Mouse (Mus musculus) erythroid progenitor cell, adult 5-6 weeks (primary cell): ENCODE results near the gene Gm10337. TPM values are rescaled to one million over a fixed set of nuclear protein-coding genes. Genes with fewer than 3 reads are reported as not detected.

Experiments
- ATAC-seq: replicated peaks from 2 replicates; pipeline ENCODE4 v1.8.0; 2016; ENCODE audit warnings: moderate number of reproducible peaks, mild to moderate bottlenecking, moderate TSS enrichment, inconsistent platforms; ENCODE audit not compliant: poor library complexity, low FRiP score, severe bottlenecking
- total RNA-seq, 2 experiments: library from RNA; stranded (forward) in 1 of 2; stranded (reverse) in 1 of 2; fragments of 150-400 nt in 1 of 2; fragments of 186-747, 209-891 nt in 1 of 2; gene quantifications; 2 replicates each; pipeline versions ENCODE4 v1.2.3 to v1.2.4; 2015 to 2017; ENCODE audit warnings: low replicate concordance in 2 of 2

The Gm10337 gene
- total RNA-seq, 2 experiments from 2014 or later: not detected

DNA sequence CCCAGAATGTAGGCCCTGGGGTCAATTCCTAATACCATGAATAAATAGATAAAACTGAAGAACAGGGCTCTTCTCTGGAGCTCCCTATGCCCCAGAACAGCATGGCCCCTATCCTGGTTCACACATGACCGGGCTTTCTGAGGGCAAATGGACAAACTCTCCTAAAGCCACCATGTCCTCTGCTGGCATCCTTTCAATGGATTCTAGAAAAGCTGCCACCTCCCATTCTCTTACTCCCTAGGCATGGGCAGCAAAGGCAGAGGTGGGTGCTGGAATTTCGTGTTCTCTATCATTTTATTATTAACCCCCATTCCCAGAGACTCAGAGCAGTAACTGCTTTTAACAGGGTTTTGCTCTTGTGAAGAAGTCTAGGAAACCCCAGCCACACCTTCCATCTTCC, 11.7 kb downstream of the Gm10337 start:
- no peak for ATAC-seq

DNA sequence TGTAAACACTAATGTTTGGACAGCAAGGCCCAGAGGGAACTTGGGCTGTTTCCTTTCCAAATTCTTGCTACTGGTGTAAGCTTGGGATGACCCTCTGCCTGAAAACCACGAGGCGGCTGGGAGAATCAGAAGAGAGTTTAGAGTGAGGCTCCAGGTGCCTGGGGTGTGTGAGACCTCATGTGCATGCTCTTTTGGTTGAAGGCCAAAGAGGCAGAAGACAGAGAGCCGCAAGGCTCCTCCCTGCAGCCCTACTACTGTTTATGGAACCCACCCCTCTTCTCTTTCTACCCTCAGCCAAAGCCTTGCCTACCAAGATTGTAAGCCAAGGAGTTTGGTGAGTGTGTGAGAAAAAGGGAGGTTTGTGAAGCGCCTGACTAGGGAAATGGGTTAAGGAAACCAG, 12.3 kb downstream of the Gm10337 start:
- no peak for ATAC-seq

DNA sequence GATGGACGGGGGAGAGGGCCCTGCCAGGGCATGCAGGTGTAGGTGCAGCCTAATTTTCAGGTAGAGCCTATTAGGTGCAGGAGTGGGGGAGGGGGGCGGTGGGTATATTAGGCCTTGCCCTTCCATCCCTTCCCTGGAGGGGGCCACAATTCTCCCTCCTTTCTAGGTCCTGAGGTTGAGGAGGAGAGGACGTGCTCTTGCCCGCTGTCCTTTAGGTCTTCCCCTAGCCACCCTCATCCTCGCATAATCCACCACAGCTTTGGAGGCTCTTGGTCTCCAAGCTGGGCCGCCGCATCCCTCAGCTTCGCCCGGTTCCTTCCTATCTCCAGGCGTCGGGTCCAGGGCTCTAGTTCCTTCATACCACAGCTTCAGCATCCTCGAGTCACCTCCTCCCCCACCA, 12.8 kb downstream of the Gm10337 start:
- ATAC-seq: no peak

DNA sequence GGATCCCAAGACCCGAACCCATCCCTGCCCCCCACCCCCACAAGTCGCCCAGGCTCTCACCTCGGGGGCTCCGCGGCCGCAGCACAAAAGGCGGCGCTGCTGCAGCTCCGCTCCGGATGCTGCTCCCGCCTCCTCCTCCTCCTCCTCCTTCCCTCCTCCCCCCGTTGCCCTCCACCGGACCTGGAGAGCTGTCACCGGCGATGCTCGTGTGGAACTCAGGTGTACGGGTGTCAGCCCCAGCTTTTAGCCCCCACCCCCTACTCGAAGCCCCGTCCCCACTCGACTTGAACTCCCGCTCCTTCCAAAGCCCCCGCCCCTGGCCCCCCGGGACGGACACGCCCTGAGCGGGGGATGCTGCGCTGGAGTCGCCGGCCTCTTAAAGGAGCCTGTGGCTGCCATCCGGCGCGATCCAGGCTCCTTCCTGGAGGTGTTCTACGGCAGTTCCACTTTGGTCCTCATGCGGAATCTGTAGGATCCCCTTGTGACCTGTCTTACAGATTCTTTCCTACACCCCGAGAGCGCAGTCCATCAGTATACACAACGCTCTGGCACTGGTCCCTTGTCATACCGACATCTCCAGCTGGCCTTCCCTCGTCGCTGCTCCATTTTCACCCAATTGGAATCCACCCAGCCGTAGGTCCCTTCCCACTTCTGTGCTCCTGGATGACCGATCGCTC, 13.3 kb downstream of the Gm10337 start, which contains the start of gene Map3k12:
Gene Map3k12 (minus strand): TSS at position 337 of the 677 bp plus-strand sequence.
- peak; percentile 40 for ATAC-seq

DNA sequence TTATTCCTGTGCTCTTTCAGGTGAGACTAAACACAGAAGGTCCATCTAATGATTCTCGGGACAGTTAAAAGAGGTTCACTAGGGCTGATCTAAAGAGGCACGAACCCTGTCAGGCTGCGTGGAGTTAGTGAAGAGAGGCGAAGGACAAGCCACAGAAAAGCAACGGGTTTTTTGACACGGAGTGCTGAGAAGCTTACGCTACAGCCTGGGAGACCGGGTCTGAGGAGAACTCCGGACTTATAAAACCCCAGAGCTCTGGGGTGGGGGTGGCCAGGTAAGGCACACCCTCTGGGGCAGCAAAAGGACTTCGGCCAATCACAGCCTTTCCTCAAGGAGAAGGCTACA, 14.1 kb downstream of the Gm10337 start:
- no peak for ATAC-seq

DNA sequence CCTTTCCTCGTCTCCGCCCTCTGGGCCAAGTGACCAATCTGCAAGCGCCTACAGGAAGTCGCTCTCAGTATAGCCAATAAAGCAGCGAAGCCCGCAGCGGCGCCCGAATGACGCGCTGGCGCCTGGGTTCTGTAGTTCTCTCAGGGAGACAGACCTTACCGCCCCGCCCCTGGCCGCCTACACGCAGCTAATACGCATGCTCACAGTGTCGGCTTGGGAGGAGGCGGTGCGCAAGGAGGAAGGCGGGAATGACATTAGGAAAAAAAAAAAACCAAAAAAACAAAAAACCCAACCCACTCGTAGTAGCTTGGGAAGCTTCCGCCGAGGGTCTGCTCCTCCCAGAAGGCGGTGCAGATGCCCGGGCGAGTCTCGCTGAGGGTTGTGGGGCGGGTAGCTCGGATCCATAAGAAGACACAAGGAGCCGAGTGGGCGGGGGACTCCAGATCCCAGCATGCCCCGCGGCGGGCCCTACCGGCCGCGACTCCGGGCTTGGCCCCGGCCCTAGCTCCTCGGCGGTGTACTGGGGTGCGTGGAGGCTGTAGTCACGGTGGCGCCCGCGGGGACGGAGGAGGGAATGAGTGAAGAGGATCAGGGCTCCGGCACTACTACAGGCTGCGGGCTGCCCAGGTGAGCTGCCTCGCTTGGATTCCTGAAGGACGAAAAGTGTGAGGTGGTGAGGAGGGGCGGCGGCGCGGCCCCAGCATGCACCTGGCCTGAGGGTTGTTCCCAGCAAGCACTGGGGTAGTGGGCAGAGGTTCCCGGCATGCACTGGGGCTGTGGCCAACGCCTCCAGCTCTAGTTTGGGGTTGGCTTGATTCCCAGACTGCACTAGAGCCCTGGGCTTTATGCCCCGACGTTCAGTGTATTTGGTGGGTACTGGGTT, 14.7 kb downstream of the Gm10337 start, which contains the start of gene Tarbp2:
Gene Tarbp2 (plus strand): TSS at position 217 of the 883 bp plus-strand sequence.
- peak; percentile 83 for ATAC-seq

DNA sequence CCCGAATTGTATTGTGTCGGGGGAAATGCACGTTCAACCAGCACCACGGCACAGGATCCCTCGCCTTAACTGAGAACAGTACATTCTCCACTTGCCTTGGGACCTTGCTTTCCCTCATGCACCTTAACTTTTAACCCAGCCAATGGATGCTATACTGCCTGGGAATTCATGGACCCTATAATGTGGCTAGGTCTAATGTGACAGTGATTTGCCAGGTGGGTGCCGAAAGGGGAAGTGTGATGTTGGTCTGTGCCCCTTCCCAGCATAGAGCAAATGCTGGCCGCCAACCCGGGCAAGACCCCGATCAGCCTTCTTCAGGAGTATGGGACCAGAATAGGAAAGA, 15.3 kb downstream of the Gm10337 start:
- peak; percentile 1; the same call in 1 of the 2 replicates for ATAC-seq

DNA sequence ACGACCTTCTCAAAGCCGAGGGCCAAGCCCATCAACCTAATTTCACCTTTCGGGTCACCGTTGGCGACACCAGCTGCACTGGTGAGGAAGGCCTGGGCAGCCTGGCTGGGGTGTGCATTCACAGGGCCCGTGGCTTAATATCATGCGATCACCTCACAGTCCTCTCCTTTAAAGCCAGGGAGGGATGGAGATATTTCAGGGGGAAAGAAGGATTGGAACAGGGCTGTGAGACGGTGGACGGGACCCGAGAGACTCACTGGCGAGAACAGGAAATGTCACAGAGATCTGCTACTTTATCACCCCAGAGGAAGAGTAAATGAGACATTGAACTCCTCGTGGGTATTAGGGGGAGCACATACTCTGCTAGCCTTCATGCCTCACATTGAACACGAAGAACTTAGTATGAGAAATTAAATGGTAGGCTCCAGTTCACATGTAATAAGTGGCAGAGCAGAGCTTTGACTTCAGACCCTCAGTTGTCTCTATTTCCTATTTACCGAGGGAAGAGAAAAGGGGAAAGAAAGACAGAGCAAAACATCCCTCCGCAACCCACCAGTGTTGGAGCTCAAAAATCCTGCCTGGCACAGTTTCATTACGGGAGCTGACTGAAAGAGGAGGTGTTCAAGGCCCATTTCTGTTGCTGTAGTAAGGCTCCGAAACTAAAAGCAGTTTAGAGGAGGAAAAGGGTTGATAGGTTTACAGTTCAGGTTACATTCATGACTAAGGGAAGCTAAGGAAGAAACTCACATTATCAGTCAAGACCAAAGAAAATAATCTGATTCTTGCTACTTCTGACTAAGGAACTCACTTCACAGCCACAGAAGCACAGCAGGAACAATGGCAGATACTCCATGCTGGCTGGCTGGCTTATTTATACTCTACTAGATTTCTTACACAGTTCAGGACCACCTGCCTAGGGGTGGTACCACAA, 16.0 kb downstream of the Gm10337 start:
- ATAC-seq: no peak

DNA sequence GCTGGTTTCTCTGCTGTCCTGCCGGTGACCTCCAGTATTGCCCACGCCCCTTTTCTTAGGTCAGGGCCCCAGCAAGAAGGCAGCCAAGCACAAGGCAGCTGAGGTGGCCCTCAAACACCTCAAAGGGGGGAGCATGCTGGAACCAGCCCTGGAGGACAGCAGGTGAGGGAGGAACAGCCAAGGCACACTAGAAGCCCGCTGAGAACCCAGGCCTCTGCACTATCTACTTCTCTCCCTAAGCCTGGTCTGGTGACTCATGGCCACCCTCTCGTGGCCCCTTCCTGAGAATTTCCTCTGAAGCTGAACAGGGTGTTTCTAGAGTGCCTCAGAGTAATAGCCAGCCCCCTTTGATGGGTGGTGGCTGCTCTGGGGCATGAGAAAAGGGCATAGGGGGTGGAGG, 16.9 kb downstream of the Gm10337 start:
- ATAC-seq: no peak

DNA sequence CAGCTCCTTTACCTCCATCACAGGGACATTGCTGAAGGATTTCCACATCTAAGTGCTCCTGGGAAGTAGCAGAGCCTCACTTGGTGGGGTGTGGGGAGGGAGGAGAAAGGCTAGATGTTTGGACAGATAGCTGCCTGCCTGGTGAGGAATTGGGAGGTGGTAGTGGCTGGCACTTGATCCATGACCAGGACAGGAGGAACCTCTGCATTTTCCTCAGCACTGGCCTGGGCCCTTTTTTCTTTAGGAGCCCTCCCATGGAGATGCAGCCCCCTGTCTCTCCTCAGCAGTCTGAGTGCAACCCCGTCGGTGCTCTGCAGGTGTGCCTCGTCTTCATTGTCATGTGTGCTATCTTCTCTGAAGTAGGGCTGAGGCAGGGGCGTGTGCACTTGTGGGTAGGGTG, 18.0 kb downstream of the Gm10337 start:
- no peak for ATAC-seq

DNA sequence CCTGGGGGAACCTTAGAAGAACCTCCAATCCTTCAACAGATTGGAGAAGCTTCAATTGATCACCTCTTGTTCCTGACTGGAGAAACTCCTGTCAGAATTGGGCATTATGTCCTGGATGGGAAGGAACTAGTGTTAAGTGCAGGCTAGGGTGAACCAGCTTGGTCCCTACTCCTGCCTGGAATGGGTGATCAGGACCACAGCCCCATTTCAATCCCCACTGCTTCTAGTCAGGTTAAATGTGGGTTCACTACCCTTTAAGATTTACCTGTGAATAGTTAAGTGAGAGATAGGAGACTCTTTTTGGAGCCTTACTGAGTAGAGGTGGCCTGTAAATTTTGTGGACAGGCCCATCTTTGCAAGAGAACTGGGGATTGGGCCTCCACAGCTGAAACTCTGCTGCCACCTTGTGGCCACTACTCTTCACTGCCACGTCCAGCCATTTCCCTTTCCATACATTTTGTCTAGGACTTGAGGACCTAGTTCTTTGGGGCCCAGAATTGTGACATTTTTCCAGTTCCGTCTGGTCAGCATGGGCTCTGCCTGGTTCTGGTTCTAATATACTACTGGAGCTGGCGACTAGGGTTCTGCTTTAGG, 21.5 kb downstream of the Gm10337 start, which contains the start of gene Npff:
Gene Npff (minus strand): TSS at position 51 of the 594 bp plus-strand sequence.
- peak; percentile 73 for ATAC-seq

DNA sequence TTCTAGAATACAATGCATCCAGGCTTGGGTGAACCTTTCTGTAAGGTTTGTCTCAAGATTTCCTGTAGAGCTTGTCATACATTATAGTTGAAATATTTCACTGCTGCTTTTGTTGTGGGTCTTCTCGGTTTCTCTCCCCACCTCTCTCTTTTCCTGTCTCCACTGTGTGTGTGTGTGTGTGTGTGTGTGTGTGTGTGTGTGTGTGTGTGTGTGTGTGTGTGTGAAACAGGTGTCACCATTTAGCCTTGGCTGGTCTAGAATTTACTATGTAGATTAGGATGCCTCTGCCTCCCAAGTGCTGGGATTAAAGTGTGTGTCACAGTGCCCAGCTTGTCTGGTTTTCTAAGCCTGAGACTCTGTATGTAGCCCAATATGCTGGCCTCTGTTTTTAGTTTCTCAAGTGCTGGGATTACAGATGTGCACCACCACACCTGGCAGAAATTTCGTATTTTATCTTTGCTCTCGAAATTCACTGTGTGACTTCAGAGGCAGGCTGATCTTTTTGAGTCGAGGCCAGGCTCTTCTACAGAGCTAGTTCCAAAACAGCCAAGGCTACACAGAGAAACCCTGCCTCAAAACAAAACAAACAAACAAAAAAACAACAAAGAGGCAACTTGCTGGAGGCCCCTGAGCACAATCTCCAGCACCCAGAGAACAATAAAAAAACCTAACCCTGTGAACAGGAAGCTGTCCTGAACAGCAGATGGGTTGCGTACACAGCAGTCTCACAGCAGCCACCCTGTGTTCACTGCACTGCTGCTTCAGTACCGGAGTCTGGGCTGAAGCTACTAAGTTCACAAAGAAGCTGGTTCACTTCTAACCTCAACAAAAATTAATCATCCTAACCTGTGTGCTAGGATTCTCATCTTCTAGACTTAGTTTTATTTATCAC, 22.8 kb downstream of the Gm10337 start:
- ATAC-seq: no peak

DNA sequence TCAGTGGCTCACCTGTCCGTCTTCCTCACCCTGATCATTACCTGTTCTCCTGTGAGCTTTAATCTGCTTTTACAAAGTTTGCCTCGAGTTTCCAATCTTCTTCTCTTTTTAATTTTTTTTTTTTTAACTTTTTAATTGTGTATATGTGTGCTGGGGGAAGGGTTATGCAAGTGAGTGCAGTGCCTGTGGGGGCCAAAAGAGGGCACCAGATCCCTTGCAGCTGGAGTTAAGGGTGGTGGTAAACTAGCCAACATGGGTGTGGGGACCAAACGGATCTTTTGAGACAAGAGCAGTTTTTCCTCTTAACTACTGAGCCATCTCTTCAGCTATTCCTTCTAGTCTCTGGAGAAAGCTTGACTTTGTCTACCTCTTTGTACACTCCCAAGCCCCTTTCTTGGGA, 24.4 kb downstream of the Gm10337 start:
- ATAC-seq: no peak

DNA sequence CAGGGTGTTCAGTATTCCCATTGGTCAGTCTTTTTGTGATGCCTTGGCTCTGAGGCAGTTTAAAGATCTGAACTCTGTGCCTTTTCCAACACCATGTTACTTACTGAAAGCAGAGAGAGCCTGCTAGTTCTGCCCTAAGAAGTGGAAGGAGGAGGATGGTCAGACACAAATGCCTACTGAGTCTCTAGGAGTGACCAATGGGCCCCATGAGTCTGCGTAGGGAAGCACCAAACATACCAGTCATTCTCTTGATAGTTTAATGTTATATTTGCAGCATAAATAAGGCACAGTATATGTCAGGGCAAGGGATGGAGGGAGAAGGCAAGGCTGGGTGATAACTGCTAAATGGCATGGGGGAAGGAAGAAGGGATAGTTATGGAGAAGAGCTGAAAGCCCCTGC, 24.9 kb downstream of the Gm10337 start:
- no peak for ATAC-seq

DNA sequence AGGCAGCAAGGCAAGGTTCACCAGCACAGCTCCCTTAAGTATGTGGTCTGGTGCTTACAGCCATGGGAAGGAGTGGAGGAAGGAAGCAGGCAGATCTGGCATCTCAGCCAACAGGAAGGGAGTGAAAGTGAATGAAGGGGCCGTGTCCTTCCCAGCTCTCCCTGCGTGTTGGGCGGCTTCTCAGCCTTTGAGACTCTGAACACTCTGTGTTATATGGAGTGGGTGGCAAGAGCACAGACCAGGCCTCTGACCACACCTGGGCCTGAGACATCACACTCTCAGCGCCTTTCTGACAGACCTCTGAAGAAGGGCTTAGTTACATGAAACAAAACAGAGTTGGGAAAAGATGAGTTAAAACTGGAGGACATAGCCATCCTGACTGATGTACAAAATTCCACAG, 27.0 kb downstream of the Gm10337 start:
- no peak for ATAC-seq

DNA sequence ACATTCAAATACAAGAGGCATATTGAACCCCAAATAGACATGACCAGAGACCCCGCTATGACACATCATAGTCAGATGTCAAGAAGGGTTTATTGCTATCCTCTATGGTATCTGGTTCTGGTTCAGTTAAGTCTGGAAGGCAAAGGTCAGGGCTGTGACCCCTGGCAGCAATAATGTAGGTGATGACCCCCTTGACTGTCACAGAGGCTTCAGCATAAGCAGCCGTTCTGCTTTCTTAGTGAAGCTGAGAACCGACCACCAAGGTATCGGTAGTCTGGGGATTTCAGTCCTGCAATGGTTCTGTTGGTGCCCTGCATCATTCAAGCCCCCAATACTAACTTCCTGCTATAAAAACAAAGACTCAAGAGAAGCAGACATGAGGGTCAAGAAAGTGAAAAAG, 28.1 kb downstream of the Gm10337 start:
- ATAC-seq: no peak

DNA sequence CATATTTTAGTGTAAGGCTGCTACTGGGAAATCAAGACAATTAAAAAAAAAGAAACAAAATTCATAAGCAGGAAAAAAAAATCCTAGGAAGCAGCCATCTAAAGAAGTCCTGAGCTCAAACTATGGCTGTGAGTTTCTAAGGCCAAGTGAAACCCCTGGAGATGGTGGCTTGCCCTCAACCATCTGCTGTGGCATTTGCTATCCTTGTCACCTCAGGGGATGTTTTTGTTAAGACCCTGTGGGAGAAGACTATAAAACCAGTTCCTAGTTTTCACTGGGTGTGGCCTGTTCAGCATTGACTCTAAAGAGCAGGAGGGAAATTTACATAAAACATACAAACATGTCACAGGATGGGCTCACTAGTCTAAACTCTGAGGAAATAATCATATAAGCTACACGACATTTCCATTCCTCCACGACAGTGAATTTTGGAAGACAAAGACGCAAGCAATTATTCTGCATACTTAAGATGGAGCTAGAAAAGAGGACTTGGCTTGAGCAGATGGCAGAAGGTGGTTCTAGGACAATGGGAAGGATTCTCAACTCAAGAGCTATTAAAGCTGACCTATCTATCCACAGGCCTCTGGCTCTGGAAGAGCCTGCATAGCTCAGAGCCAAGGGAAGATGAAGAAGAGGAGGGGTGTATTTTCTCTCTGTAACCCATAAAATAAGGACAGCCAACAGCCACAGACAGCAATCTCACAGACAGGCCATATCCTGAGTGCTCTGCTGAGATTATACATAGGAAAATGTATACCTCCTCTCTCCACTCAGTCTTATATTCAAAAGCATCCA, 28.8 kb downstream of the Gm10337 start:
- ATAC-seq: no peak

DNA sequence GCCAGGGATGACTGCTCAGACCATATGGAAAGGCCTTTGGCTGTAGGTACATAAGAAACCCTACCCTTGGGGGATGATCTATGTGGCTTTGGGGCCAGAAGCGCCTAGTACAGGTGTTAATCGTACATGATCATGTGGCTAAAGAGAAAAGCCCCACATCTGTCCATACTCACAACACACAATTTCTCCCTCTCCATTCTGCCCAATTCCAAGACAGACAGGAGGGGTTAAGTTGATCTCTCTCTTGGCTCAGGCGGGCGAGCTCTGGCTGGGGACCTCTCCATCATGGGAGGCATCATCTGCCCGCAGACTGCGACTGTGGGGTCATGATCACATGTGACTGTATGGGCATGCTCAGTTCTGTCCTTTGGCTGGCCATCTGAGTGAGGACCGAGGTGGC, 30.4 kb downstream of the Gm10337 start:
- no peak for ATAC-seq
